Mouse (Mus musculus) embryo, embryonic 11 days (tissue): ENCODE measurements at regions not wholly inside any gene's neighbourhood (a gene's known extent, or its start where the extent isn't known, plus 50 kb on each side); places are given as distances from the start of the nearest gene placed in this dataset.

Experiments
- DNase-seq: peaks from one replicate; pipeline ENCODE4 v3.0.0-alpha.2; 2015

DNA sequence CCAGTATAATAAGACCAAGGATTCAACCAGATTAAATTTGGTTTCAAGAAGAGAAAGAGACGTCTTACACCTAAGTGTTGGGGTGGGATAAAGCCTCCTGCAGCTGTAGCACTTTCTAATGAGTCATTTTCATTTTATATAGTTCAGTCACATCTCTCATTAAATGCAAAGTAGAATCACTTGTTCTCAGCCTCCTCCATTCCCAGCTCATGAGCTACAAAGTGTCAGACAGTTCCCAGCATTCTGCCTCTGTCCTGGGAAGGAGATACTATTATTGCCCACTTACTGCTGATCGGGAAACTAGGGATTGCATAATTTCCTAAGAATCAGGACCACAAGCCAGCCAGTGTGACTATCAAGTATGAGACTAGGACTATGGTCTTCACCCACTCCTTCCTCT, 158.9 kb downstream of the Tph2 start:
- DNase-seq: no peak

DNA sequence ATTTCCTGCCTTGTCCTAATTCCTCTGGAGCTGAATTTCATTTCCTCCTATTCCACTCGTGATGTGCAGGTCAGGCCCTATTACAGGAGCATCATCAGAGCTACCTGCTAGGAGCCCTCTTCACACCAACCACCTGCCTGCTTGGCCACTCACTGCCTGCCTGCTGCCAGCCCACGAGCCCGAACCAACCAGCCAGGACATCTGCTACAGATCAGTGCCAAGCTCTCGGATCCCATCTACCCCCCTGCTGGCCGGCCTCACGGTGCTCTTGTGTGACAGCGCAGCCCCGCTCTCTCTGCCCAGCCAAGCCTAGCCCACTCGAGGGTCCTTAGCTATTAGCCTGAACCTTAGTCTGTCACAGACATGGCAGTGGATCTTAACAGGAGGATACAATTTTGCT, 165.4 kb downstream of the Tph2 start:
- no peak for DNase-seq

DNA sequence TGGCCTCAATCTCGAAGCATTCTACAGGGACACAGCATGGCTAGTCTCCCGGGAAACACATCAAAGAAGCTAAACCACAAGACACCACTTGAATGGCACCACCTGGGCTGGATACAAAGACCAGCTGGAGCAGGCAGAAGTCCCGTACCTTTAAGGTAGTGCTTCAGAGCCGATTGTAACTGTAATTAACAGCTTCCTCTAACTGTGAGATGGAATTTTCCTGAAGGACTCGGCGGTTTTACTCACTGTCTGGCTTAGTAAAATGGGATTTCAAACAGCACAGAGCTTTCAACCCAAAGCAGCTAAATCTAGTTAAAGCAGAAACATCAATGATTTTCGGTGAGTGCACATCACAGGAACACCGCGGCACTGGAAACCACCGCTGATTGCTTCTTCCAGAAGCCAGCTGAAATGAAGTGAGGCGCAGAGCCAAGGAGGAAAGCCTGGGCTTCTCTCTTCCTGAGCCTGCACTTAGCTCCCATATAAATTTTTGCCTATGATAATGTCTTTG, 171.3 kb downstream of the Tph2 start:
- DNase-seq: peak; percentile 27

DNA sequence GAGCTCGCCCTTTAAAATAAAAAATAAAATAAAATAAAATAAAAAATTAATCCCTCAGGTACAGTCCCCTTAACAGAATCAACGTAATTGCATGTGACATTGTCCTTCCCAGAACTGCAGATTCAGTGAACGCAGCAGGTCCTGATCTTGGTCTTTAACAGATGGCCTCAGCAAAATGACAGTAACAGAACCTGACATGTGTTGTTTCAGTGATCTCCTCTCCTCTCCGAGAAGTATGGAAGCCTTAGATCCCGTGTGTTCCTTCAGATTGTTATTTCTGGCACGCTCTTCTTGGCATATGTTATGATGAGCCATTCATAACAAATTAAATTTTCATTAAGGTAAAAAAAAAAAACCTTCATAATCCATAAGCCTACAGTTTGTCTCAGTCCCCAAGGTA, 171.9 kb downstream of the Tph2 start:
- no peak for DNase-seq

DNA sequence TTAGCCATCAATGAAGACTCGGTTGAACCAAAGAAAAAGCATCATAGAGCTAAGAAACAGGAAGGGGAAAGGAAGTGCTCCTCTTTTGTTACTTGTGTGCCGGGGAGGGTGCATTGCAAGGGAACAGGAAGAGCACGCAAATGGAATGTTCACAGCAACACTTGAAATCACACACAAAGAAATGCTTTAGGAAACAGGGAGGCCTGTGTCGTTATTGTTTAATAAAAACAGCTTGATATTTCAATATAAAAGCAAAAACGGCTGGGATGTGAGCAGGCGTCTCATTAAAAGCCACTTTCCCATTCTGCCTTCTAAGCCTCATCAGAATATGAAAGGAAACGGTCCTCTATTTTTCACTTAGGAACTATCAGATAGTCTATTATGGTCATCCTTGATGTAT, 172.5 kb downstream of the Tph2 start:
- no peak for DNase-seq

DNA sequence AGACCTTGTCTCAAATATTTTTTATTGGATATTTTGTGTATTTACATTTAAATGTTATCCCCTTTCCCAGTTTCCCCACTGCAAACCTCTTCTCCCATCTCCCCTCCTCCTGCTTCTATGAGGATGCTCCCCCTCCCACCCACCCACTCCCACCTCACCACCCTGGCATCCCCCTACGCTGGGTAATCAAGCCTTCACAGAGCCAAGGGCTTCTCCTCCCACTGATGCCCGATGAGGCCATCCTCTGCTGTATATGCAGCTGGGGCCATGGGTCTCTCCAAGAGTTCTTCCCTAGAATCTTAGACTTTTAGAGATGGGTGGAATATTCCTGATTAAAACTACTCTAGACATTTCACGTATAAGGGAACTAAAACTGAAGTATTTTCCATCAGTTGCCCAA, 172.9 kb downstream of the Tph2 start:
- DNase-seq: no peak

DNA sequence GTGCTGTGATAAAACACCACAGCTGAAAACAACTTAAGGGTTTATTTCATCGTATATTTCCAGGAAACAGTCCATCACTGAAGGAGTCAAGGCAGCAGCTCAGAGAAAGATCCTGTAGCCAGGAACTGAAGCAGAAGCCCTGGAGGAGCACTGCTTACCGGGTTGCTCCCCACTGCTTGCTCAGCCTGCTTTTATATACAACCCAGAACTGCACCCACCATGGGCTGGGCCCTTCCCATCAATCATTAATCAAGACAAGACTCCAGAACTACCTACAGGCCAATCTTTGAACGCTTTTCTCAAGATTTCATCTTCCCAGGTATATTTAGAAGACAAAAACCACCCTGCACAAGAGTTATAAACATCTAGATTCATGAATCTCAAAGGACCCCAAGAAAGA, 188.4 kb downstream of the Tph2 start:
- DNase-seq: no peak

DNA sequence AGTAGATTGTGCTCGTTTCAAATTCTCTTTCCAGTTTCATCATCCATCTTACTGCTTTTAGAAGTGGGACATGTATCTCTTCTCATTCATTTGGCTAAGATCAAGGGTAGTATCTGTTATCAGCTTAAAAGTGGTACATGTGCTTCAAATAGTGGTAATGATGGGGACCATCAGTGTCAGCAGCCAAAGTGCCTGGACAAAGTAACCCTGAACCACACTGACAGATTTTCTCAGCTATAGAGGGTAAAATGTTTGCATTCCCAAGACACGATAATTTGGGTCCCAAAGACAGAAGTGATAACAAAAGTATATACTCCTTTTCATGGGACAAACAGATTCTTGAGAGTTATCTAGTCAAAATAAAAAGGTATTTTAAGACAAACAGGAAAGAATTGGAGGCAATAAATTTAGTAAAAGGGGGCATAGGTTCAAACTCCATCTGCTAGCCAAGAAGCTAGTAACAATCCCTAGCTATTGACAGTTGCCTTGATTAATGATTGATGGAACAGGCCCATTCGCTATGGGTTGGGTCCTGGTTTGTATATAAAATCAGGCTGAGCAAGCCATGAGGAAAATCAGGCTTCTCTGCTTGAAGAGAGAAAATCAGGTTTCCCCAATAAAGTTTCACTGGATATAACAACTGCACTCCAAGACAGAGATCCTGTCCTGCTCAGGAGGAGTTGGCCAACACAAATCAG, 189.5 kb downstream of the Tph2 start:
- DNase-seq: no peak

DNA sequence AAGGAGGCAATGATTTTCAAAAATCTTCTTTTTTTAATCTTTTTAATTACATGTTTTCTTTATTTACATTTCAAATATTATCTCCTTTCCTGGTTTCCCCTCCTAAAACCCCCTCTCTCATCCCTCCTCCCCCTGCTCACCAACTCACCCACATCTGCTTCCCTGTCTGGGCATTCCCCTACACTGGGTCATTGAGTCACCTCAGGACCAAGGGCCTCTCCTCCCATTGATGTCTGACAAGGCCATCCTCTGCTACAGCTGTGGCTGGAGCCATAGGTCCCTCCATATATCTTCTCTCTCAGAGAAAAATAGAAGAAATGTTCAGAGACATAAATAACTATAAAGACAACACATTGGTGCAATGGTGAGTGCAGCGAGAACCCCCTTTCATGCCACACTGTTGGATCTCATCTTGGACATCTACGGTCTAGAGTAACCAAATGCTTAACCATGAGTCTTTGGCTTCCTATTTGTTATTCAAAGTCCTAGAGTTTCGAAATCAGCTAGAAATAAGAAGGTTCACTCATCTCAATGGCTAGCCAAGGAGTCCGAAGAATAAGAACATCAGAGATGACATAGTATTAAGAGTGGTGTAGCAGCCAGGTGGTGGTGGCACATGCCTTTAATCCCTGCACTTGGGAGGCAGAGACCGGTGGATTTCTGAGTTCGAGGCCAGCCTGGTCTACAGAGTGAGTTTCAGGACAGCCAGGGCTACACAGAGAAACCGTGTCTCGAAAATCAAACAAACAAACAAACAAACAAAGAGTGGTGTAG, 186.5 kb upstream of the Trhde start:
- no peak for DNase-seq

DNA sequence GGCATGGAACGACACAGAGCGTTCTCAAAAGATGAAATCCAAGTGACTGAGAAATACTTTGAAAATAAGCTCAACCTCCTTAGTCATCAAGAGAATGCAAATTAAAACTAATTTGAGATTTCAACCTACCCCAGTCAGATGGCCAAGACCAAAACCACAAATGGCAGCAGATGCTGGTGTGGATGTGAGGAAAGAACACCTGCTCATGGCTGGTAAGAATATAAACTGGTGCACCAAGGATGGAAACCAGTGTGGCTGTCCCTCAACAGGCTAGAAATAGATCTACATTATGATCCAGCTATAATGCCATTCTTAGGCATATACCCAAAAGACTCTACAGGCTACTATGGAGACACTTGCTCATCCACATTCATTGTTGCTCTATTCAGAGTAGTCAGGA, 170.3 kb upstream of the Trhde start:
- no peak for DNase-seq

DNA sequence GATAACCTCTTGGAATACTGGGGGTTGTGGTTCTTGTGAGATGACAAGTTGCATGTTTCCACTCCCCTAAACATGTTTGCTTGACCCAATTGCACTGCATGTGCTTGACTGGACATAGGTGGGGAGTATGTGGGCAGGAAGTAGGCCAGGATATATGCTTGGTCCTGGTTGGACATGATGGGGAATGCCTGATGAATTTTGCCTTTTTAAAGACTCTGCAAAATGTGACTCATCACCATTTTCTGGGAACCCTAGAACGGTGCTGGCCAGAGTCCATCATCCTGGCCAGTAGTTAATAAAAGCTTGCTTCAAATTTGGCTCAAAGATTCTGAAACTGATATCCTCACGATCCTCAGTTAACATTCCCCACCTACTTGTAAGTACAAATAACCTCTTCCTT, 161.5 kb upstream of the Trhde start:
- DNase-seq: no peak

DNA sequence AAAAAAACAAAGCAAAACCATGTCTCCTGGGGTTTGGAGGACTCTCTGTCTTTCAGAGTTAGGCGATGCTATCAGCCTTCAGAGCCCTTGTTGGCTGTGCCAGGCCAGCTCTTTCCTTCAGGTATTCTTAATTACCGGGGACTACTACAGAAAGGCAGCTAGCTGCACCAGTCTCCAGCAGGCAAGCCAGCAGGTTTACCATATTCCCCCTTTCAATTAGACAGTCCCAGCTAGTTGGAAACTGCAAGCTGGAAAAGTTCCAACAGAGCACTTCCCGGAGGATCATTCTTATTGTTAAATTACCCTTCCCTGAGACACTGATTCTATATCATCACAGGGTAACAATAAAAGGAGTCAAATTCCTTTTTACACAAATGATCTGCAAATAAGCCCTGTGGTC, 155.8 kb upstream of the Trhde start:
- DNase-seq: no peak

DNA sequence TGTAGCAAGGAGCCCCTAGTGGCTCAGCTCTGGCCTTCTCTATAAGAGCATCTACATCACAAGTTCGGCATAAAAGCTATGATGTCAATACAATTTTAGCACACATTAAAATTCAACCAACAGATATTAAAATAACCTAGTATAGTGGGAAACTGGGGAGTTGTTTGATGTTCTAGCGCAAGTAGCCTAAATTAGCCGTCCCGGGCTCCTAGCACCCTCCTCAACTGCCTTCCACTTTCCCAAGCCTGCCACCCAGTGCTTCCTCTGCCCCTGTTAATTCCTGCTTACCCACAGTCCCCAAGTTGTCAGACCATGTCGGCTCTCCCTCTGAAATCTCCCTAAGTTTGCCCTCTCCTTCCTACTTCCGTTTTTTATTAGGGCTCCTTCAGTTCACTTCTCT, 154.2 kb upstream of the Trhde start:
- no peak for DNase-seq

DNA sequence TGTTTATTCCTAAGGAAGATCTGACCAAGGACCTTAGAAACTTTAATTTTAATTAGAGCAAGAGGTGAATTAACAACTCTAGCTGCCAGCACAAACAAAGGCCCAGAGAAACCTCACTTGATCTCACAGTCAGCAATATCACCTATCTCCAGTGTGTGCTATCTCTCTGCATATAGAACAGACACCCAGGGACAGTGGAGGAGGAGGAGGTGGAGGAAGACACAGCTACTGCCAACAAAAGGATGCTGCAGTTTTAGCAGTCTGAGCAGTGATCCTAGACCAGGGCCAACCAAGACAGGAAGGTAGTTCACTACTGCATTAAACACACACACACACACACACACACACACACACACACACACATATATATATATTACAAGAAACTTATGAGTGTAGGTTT, 153.5 kb upstream of the Trhde start:
- no peak for DNase-seq

DNA sequence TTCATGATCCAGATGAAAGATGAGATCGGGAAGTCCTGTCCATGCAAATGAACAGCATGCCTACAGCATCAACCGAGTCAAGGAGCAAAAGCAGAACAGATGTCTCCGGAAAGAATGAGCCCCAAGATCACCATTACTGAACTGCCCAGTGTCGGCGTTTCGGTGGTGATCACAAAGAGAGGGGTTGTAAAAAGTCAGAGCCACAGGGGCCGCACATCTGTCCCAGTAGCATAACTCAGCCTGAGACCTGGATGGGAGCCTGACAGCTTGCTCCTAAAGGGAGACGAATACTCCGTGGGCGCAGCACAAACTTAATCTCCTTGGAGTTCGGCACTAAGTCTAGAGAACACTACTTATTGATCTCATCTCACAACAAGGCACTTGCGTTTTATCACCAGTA, 151.3 kb upstream of the Trhde start:
- peak; percentile 2 for DNase-seq

DNA sequence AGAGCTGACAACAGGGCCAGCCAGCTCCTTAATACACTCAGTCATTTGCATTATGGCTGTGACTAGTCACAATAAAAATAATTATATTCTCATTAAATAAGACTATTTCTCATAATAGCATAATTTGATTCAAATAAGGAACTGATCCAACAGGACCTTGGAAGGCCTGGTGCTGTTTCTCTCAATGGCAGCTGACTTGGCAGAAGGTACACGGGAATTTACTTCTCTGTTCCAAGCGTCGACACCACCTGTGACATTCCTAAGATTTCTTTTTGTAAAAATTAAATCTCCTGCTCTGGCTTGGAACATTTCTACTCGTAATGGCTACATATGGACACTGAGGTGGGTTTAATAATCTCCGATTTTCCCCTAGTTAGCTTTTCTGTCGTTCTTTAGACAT, 147.1 kb upstream of the Trhde start:
- no peak for DNase-seq

DNA sequence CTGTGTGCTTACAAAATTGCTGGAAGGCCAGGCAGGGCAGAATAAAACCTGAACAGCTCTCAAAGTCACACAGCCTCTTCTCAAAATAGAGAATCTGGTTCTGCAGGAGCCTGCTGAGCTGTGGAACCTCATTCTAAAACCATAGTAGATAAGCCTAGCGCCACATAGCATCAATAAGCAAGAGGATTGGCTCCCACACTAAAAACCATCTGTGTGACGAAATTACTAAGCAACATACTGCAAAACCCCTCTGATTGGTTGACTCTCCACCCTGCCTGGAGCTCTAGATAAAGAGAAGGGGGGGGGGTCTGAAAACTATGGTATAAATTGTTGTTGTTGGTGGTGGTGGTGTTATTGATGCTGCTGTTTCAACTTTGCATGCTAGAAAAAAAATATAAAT, 122.6 kb upstream of the Trhde start:
- DNase-seq: no peak

DNA sequence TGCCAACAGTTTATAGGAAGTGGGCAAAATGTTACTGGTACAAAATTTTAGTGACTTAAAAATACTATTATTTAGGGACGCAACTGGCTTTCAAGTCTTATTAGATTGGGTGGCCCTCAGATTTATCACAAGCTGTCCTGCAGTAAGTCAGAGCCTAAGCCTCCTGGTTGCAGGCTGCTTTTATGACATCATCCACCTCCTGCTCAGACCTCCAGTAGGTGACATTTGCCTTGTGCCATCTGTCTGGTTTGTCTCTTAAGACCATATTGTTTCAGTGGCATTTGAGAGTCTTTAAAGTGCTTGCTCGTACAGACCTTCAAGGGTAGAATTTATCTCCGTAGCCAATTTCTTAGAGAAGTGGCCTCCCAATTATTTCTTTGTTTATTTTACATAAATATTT, 111.9 kb upstream of the Trhde start:
- DNase-seq: no peak

DNA sequence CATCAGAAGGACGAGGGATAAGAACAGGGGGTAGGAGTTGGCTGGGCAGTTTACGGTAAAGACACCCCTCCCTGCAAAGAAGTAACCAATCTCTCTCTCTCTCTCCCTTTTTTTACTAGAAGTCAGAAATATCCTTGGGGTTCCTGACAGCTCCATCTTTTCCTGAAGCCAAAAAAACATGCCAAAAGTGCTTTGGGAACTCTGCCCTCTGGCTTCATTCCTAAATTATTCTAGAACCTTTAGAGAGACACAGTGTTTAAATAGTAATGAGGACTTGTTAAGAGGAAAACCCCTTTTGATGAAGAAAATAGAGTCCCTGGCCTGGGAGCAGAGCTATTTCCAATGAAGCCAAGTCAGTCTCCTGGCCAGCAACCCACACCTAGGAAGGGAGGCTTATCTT, 89.8 kb upstream of the Trhde start:
- no peak for DNase-seq

DNA sequence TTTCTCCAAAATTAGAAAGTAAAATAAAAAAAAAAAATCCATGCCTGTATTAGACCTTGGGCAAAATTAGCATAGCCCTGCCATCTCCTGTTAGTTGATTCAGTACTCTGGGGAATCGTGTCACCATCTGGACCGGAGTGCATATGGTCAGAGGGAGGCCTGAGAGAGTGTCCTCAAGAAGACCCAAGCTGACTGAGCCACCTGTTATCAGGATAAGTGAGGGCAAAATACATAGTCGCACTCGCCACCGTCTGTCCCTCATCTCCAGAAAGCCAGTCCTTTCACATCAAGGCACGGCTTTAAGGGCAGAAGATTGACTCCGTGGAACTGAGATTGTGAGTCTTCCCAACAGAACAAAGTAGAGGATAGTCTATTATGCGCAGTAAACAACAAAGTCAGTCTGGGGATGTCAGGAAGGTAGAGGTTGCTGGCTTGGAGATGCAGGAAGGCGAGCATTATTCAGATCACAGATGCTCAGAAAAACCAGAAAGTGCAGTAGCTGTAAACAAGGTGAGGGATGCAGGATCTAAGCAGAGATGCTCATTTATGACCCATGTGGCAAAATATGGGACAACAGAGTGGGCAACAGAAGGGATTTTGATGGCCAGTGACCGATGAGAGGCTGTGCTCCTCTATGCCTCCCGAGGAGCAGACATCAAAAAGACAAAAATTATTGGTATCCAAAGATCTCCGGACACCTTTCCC, 88.8 kb upstream of the Trhde start:
- DNase-seq: no peak

DNA sequence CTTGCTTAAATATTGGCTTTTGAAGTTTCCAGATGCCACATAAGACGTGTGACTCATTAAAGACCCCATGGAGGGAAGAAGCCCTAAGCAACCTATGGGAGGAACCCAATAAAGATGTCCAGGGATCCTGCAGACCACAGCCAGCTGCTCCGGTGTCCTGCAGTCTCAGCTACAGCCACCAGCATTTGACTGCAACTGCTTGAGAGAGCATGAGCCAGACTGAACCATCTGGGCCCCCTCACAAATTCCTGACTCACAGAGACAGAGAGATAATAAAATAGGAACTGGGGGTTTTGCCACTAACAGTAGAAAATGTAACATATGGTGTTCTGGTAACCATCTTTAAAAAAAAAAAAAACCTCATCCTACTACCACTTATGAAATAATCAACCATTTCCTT, 69.1 kb upstream of the Trhde start:
- DNase-seq: no peak

DNA sequence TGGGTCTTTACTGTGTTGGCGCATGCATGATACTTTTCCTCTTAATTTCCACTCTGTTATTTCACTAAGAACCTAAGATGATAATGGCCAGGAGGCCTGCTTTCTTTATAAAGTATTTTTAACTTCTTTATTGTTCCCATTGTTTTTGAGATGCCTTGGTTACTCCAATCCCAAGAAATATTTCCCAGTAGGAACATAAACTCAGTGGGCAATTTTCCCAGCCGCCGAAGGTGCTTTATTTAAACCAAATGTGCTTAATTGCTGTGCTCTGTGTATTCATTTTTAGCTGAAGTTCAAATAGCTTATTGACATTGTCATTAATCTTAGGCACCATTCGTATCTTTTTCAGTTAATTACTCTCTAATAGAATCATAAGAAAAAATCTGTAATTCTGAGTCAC, 55.1 kb upstream of the Trhde start:
- DNase-seq: no peak

DNA sequence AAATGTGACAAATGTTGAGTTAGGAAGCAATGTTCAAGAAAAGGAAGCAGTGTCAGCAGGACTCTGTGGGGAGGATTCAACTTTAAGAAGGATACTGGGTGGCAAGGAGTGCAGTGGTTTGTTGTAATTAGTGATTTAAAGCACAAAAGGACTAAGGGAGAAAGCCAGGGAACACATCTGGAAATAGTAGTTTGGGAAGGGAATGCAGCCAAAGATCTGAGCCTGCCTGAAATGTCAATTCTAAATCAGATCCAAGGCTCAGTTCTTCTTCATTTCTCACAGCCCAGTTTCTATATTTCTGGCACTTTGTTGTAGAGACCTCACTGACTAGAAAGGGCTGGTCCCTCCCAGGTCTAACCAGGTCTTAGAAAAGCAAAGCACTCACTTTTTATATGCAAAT, 50.6 kb upstream of the Trhde start:
- DNase-seq: no peak
